Mouse (Mus musculus) intestine, embryonic 16.5 days (tissue): ENCODE data around the gene Olfr926. TPM values are rescaled to one million over a fixed set of nuclear protein-coding genes. Genes with fewer than 3 reads are reported as not detected.
"Not testable (repeated sequence)": the region's sequence is repeated elsewhere in the genome, so short reads cannot be mapped to it uniquely, and the experiment has no call there.

Experiments used
- ATAC-seq: fragments of 200-750 bp; cut with Nextera tagmentation; 2 replicates; pipeline ENCODE4 v1.8.0; 2017; ENCODE audit warnings: moderate TSS enrichment, moderate library complexity
- H3K27ac ChIP-seq: fragments of 300-500 bp; sonication (generic); 2 replicates; pipeline ENCODE4 v1.5.1; 2014; ENCODE audit warnings: mild to moderate bottlenecking, low read length
- H3K27me3 ChIP-seq: fragments of 300-500 bp; sonication (generic); replicated peaks from 2 replicates; pipeline ENCODE4 v1.6.1; 2014; ENCODE audit warnings: low read length, control low read depth, mixed read lengths; ENCODE audit not compliant: control insufficient read depth, insufficient read depth
- H3K36me3 ChIP-seq: fragments of 300-500 bp; sonication (generic); 2 replicates; pipeline ENCODE4 v1.6.1; 2014; ENCODE audit warnings: low read length, control low read depth; ENCODE audit not compliant: control insufficient read depth, insufficient read depth
- H3K4me1 ChIP-seq: fragments of 300-500 bp; sonication (generic); 2 replicates; pipeline ENCODE4 v1.6.1; 2014; ENCODE audit warnings: low read length, control low read depth, mixed read lengths; ENCODE audit not compliant: control insufficient read depth, insufficient read depth
- H3K4me2 ChIP-seq: fragments of 300-500 bp; sonication (generic); 2 replicates; pipeline ENCODE4 v1.6.1; 2014; ENCODE audit warnings: low read depth, low read length, control low read depth
- H3K4me3 ChIP-seq: fragments of 300-500 bp; sonication (generic); 2 replicates; pipeline ENCODE4 v1.5.1; 2014; ENCODE audit warnings: mild to moderate bottlenecking, low read length
- H3K9ac ChIP-seq: fragments of 300-500 bp; sonication (generic); 2 replicates; pipeline ENCODE4 v1.6.1; 2014; ENCODE audit warnings: low read depth, low read length
- H3K9me3 ChIP-seq: fragments of 300-500 bp; sonication (generic); 2 replicates; pipeline ENCODE4 v1.6.1; 2016; ENCODE audit warnings: low read length, control low read depth; ENCODE audit not compliant: control insufficient read depth
- WGBS: fragments of 180-500 bp; shearing (Covaris S2); extraction: QIAGEN DNeasy Blood & Tissue Kit; methylation state at CpG from one replicate; pipeline ENCODE4 v1.1.7; 2014; 5-methylcytosine and 5-hydroxymethylcytosine counted together
- polyA plus RNA-seq: library from polyadenylated mRNA; unstranded; fragments of >200 nt; fragmentation: Nextera tagmentation; extraction: Ambion mirVana; gene quantifications from 2 replicates; pipeline ENCODE4 v1.2.1, GENCODE M21; 2015

Gene Olfr926
- not detected in 2 replicates for polyA plus RNA-seq

DNA sequence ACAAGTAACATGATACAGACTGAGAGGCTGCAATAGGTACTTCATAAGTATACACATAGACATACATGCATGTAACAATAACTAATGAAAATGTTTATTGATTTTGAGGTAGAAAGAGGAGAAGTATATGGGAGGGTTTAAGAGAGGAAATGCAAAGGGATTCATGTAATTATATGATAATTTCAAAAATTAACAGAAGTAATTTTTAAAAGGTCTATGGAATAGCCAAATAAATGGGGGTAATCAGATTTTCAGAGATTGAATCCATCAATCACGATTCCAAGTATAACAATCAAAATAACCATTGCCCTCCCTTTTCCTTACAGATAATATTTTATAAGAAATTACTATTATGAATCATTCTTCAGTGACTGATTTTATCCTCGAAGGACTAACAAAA, at the start of gene Olfr926:
Gene Olfr926 (plus strand): TSS at position 301 of the 400 bp plus-strand sequence.
- H3K27me3 ChIP-seq = no peaks in the 10 kb centered on the region
- no peak within 1 kb of the TSS for H3K27ac ChIP-seq
- H3K4me2 ChIP-seq = no peak within 1 kb of the TSS
- H3K4me3 ChIP-seq = no peak within 1 kb of the TSS
- WGBS = 81% methylated on average over 2 of the region's 2 CpGs
- H3K4me1 ChIP-seq = no peaks in the 10 kb centered on the region
- no peak within 1 kb of the TSS for H3K9ac ChIP-seq
- ATAC-seq = no peak
- H3K36me3 ChIP-seq = no peaks in the 10 kb centered on the region
- no peaks in the 10 kb centered on the region; the same call in 1 of the 2 replicates for H3K9me3 ChIP-seq

DNA sequence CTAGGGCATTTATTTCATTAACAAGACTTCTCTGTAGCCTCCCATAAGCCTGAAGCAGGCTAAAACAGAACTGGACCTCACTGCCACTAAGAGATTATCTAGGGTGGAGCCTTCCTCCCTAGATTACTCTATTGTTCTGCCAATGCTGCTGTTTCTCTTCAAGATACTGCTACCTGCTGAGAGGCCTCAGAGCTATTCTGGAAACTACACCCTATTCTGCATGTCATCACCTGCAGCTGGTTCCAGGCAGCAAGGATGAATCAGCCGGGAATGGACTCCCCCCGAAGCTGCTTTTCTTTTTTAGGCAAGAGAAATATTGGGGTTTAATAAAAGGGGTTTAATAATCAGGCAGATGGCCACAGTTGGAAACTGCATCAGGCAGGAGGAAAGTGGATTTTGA, 43.9 kb upstream of the Olfr926 start:
- ATAC-seq = no peak
- Histone ChIP-seq H3K4me3 (no peak overlapping the region), H3K4me2 (no peak overlapping the region), H3K27me3 (no peaks in the 10 kb centered on the region), H3K4me1 (no peaks in the 10 kb centered on the region), H3K27ac (no peak overlapping the region), H3K9ac (no peak overlapping the region), H3K9me3 (no peaks in the 10 kb centered on the region), H3K36me3 (no peaks in the 10 kb centered on the region)
- 83% methylated on average over 2 of the region's 2 CpGs for WGBS

DNA sequence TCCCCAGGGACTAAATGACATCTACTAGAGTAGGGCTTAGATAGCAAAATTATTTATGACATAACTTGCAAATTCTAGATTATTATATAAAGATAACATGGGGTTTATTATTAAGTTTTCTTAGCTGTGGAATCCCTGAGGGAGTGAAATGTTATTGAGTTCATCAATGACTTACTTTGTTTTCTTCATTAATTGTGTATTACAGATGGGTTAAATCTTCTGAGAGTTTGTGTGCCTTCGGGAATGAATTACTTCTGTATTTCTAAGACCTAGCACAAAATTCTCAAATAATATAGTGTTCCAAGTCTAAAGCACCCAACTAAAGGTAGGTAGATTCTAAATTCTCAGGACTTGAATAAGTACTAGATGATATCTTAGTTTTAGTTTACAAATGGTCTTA, 32.8 kb upstream of the Olfr926 start, which contains the start of gene Olfr924:
Gene Olfr924 (plus strand): TSS at position 301 of the 400 bp plus-strand sequence.
- Histone ChIP-seq H3K27me3 (no peaks in the 10 kb centered on the region), H3K9me3 (no peaks in the 10 kb centered on the region), H3K4me2 (no peak within 1 kb of the TSS), H3K4me1 (no peaks in the 10 kb centered on the region), H3K36me3 (no peaks in the 10 kb centered on the region), H3K9ac (no peak within 1 kb of the TSS), H3K27ac (no peak within 1 kb of the TSS), H3K4me3 (no peak within 1 kb of the TSS)
- ATAC-seq = no peak
- WGBS = 90% methylated on average over 1 of the region's 1 CpGs

DNA sequence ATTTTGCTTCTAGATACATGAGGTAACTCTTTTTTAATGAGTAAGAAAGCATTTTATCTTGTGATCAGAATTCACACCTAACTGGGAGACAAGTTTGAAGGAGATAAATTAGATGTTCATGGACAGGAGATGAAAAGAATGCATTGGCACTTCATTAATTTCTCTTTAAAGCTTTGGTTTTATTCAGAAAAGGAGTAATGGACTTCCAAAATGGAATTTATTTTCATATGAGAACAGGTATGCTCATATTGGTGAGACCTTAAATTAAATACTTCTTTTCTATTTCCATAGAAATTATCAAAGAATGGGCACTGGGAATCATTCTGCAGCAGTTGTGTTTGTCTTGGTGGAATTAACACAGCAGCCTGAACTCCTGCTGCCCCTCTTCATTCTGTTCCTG, 22.2 kb upstream of the Olfr926 start, which contains the start of gene Olfr26:
Gene Olfr26 (plus strand): TSS at position 301 of the 400 bp plus-strand sequence.
- Histone ChIP-seq H3K27ac (no peak within 1 kb of the TSS), H3K4me2 (no peak within 1 kb of the TSS), H3K4me3 (no peak within 1 kb of the TSS), H3K9me3 (no peaks in the 10 kb centered on the region), H3K36me3 (no peaks in the 10 kb centered on the region), H3K4me1 (no peaks in the 10 kb centered on the region), H3K9ac (no peak within 1 kb of the TSS), H3K27me3 (no peaks in the 10 kb centered on the region)
- no peak for ATAC-seq

DNA sequence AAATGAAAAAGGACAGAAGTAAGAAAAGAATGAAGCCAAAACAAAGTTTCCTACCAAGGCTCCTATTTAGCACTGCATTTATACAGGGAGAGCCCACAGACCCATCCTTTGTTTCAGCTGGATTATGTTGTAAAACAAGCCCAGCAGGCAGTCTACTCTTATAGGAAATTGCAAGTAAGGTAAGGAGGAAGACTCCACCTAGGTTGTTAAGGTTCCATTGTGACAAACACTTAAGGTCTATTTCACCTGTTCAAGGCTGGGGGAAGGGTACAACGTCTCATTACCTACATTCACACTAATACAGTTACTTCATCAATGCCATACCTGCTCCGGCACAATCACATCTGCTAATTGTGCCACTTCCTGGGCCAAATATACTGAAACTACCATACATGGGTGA, 2.0 kb upstream of the Olfr926 start:
- not testable (repeated sequence) for H3K36me3 ChIP-seq, H3K27me3 ChIP-seq, H3K4me3 ChIP-seq, ATAC-seq, H3K9ac ChIP-seq, H3K27ac ChIP-seq, H3K4me2 ChIP-seq, H3K9me3 ChIP-seq, H3K4me1 ChIP-seq
- 50% methylated on average over 2 of the region's 2 CpGs for WGBS

Other genes with a start within 250 kb of the Olfr926 start
- not detected in 2 replicates for gene Olfr916, start 217.3 kb upstream of the Olfr926 start, polyA plus RNA-seq
- gene Olfr917, start 211.3 kb upstream of the Olfr926 start, polyA plus RNA-seq = not detected in 2 replicates
- gene Olfr918, start 202.5 kb upstream of the Olfr926 start, polyA plus RNA-seq = not detected in 2 replicates
- not detected in 2 replicates for gene Olfr919, start 173.5 kb upstream of the Olfr926 start, polyA plus RNA-seq
- gene Vwa5a, start 158.9 kb upstream of the Olfr926 start, polyA plus RNA-seq = 15.4 and 16.3 TPM in 2 replicates
- 0.04 TPM in 1 of 2 replicates, not detected in the other for gene Olfr920, start 124.8 kb upstream of the Olfr926 start, polyA plus RNA-seq
- not detected in 2 replicates for gene Olfr921, start 104.1 kb upstream of the Olfr926 start, polyA plus RNA-seq
- gene Olfr922, start 62.5 kb upstream of the Olfr926 start, polyA plus RNA-seq = not detected in 2 replicates
- not detected in 2 replicates for gene Olfr923, start 50.6 kb upstream of the Olfr926 start, polyA plus RNA-seq
- gene Olfr924, start 32.7 kb upstream of the Olfr926 start, polyA plus RNA-seq = not detected in 2 replicates
- not detected in 2 replicates for gene Olfr26, start 22.1 kb upstream of the Olfr926 start, polyA plus RNA-seq
- gene Olfr930, start 52.7 kb downstream of the Olfr926 start, polyA plus RNA-seq = not detected in 2 replicates
- gene Olfr933, start 95.2 kb downstream of the Olfr926 start, polyA plus RNA-seq = not detected in 2 replicates
- not detected in 2 replicates for gene Olfr934, start 111.2 kb downstream of the Olfr926 start, polyA plus RNA-seq
- gene Olfr935, start 122.6 kb downstream of the Olfr926 start, polyA plus RNA-seq = not detected in 2 replicates
- not detected in 2 replicates for gene Olfr146, start 146.3 kb downstream of the Olfr926 start, polyA plus RNA-seq
- gene Olfr937, start 187.8 kb downstream of the Olfr926 start, polyA plus RNA-seq = not detected in 2 replicates
- not detected in 2 replicates for gene Olfr938, start 201.8 kb downstream of the Olfr926 start, polyA plus RNA-seq